26 mouse cellular contexts compared by ENCODE assay signal in the genomic region with DNA sequence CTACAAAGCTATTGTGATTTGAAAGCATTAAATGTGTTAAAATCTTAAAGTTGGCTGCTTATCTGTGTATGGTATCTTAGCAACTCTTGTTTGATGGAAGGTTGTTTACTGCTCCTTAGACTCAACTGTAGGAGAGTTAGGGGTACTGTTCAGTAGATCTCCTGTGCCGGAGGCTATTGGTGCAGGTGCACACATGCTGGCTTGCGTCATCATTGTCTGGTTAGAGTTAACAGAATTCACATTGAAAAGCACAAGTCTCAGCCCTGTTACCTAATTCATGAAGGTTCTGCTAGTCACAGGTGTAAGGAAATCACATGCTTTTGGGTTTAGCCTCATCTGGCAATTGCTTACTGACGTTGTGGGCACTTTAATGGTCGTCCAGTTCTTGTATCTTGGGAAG.
DNase-seq lines count a peak whose midpoint lies in the region; ATAC-seq and TF ChIP-seq lines count a peak whose summit lies in the region.
"Had no signal": no experiment of that assay in that cellular context is flagged by ENCODE, and none has a peak within 500 bp of the region (broad histone marks: within the 10 kb centered on the region; RNA-seq: fewer than 3 reads in every experiment).

No protein-coding gene starts in this region.

- no peaks in the 10 kb centered on the region for H3K27me3 ChIP-seq in heart, embryonic 10.5 days (ENCODE audit: insufficient read depth, poor library complexity, severe bottlenecking)
- no peaks in the 10 kb centered on the region for H3K27me3 ChIP-seq in hindbrain, embryonic 14.5 days (ENCODE audit: control insufficient read depth, insufficient read depth, low read length)
- no peaks in the 10 kb centered on the region for H3K27me3 ChIP-seq in stomach, postnatal 0 days (ENCODE audit: control insufficient read depth, insufficient read depth, low read length)
- H3K27me3 ChIP-seq: embryonic facial prominence, embryonic 15.5 days; forebrain, embryonic 12.5 days; liver, embryonic 15.5 days; lung, embryonic 15.5 days; megakaryocyte, embryonic 14.5 days had no signal

- no peak overlapping the region for H3K4me2 ChIP-seq in hindbrain, embryonic 14.5 days (replicated peaks)
- no peak overlapping the region for H3K4me2 ChIP-seq in stomach, postnatal 0 days (replicated peaks; ENCODE audit: low read depth)
- H3K4me2 ChIP-seq: embryonic facial prominence, embryonic 15.5 days; forebrain, embryonic 12.5 days; heart, embryonic 11.5 days; liver, embryonic 15.5 days; lung, embryonic 15.5 days had no signal

- peaks cover 4% of the 10 kb centered on the region; the same call in 1 of the 2 replicates for H3K4me1 ChIP-seq in heart, embryonic 10.5 days
- H3K4me1 ChIP-seq in hindbrain, embryonic 14.5 days (replicated peaks; ENCODE audit: control insufficient read depth, insufficient read depth, low read length), result 0 out of 2 replicates have a peak, but pooled peaks cover 10% of the 10 kb centered on the region
- no peaks in the 10 kb centered on the region for H3K4me1 ChIP-seq in stomach, postnatal 0 days (replicated peaks; ENCODE audit: control insufficient read depth, insufficient read depth)
- H3K4me1 ChIP-seq: forebrain, embryonic 12.5 days; lung, embryonic 15.5 days had no signal

- TF ChIP-seq CTCF in stomach, postnatal 0 days (IDR thresholded peaks at IDR 0.05; ENCODE audit: low read depth), result no peak

- H3K9ac ChIP-seq in hindbrain, embryonic 14.5 days, result no peak overlapping the region
- no peak overlapping the region for H3K9ac ChIP-seq in stomach, postnatal 0 days (ENCODE audit: low read length)
- H3K9ac ChIP-seq: embryonic facial prominence, embryonic 15.5 days; forebrain, embryonic 12.5 days; liver, embryonic 15.5 days; lung, embryonic 15.5 days had no signal

- DNase-seq in heart, adult 11 months, result peak; percentile 9
- no peak for DNase-seq in heart, embryonic 10.5 days (ENCODE audit: low spot score)
- DNase-seq in CD4-positive helper T cell, adult 2 months (ENCODE audit: low read depth, low spot score), result peak; percentile 59
- DNase-seq in thymus, postnatal 14 days, result peak; percentile 62
- DNase-seq in hindbrain, embryonic 14.5 days (ENCODE audit: low spot score), result no peak
- no peak for DNase-seq in B cell, adult 2 months
- no peak for DNase-seq in stomach, postnatal 0 days (ENCODE audit: low spot score)
- DNase-seq: adrenal gland, adult 8-10 months; cerebellum, postnatal 14 days; gastrocnemius, postnatal 10 days; kidney, adult 9 months; kidney, postnatal 10 days; layer of hippocampus, adult 9-11 months; liver; lung, postnatal 36 days; midbrain, embryonic 14.5 days had no signal

- H3K9me3 ChIP-seq in heart, embryonic 10.5 days, result no peaks in the 10 kb centered on the region
- no peaks in the 10 kb centered on the region for H3K9me3 ChIP-seq in hindbrain, embryonic 14.5 days (ENCODE audit: control insufficient read depth, low read length)
- H3K9me3 ChIP-seq in stomach, postnatal 0 days (ENCODE audit: control insufficient read depth, low read length), result no peaks in the 10 kb centered on the region
- H3K9me3 ChIP-seq: embryonic facial prominence, embryonic 10.5 days; embryonic facial prominence, embryonic 15.5 days; forebrain, embryonic 12.5 days; liver, embryonic 15.5 days; lung, embryonic 15.5 days; megakaryocyte, embryonic 14.5 days had no signal

- no peak overlapping the region for H3K4me3 ChIP-seq in heart, embryonic 10.5 days
- no peak overlapping the region for H3K4me3 ChIP-seq in hindbrain, embryonic 14.5 days (replicated peaks; ENCODE audit: low read length)
- no peak overlapping the region for H3K4me3 ChIP-seq in stomach, postnatal 0 days (ENCODE audit: low read depth, low read length)
- H3K4me3 ChIP-seq: embryonic facial prominence, embryonic 10.5 days; embryonic facial prominence, embryonic 15.5 days; forebrain, embryonic 12.5 days; liver, embryonic 15.5 days; lung, embryonic 15.5 days; megakaryocyte, embryonic 14.5 days had no signal

- no peak for TF ChIP-seq EP300 in stomach, postnatal 0 days (optimal IDR thresholded peaks at IDR 0.05)

- H3K27ac ChIP-seq in heart, embryonic 10.5 days, result no peak overlapping the region
- H3K27ac ChIP-seq in hindbrain, embryonic 14.5 days, result no peak overlapping the region
- no peak overlapping the region for H3K27ac ChIP-seq in stomach, postnatal 0 days (replicated peaks)
- H3K27ac ChIP-seq: embryonic facial prominence, embryonic 10.5 days; embryonic facial prominence, embryonic 15.5 days; forebrain, embryonic 12.5 days; liver, embryonic 15.5 days; lung, embryonic 15.5 days had no signal

- ATAC-seq in granulocyte monocyte progenitor cell, adult 5-6 weeks (replicated peaks; ENCODE audit: poor library complexity, severe bottlenecking), result peak; percentile 27
- ATAC-seq in hindbrain, embryonic 14.5 days (ENCODE audit: low FRiP score), result no peak
- ATAC-seq in stomach, postnatal 0 days (ENCODE audit: low FRiP score, low TSS enrichment), result no peak
- ATAC-seq: hindbrain, embryonic 16.5 days; intestine, embryonic 16.5 days had no signal

- 90% methylated on average over 4 of the region's 4 CpGs for WGBS in heart, embryonic 10.5 days
- WGBS in hindbrain, embryonic 14.5 days, result 95% methylated on average over 4 of the region's 4 CpGs
- 85% methylated on average over 4 of the region's 4 CpGs for WGBS in stomach, postnatal 0 days

- no peaks in the 10 kb centered on the region for H3K36me3 ChIP-seq in heart, embryonic 10.5 days
- H3K36me3 ChIP-seq in hindbrain, embryonic 14.5 days (replicated peaks; ENCODE audit: control insufficient read depth, insufficient read depth), result no peaks in the 10 kb centered on the region
- H3K36me3 ChIP-seq in stomach, postnatal 0 days (ENCODE audit: control insufficient read depth, insufficient read depth, low read length), result no peaks in the 10 kb centered on the region; the same call in 1 of the 2 replicates
- H3K36me3 ChIP-seq: embryonic facial prominence, embryonic 10.5 days; embryonic facial prominence, embryonic 15.5 days; forebrain, embryonic 12.5 days; lung, embryonic 15.5 days had no signal

Comparison
In these comparisons a context has a peak if more than half of its experiments do, and no peak if none do; other contexts are left out.
1. DNase-seq: peak in heart, adult 11 months (single experiment), CD4-positive helper T cell, adult 2 months (single experiment) and thymus, postnatal 14 days (single experiment); none in heart, embryonic 10.5 days (single experiment), hindbrain, embryonic 14.5 days (single experiment), B cell, adult 2 months (0 of 2) and stomach, postnatal 0 days (single experiment).